Mouse (Mus musculus) cerebellum, adult 2 months (tissue): Measurements from ENCODE around the gene Jpt2. TPM values are rescaled to one million over a fixed set of nuclear protein-coding genes. Genes with fewer than 3 reads are reported as not detected.
"Not testable (repeated sequence)": the region's sequence is repeated elsewhere in the genome, so short reads cannot be mapped to it uniquely, and the experiment has no call there.

Experiments
- DNase-seq, 2 experiments: peaks; one replicate each; pipeline ENCODE4 v3.0.0; 2021
- H3K27ac ChIP-seq: fragments of 200-500 bp; 2 replicates; pipeline ENCODE4 v1.5.1; 2012; ENCODE audit warnings: low read length, control low read depth, inconsistent platforms; ENCODE audit not compliant: insufficient read depth
- H3K27me3 ChIP-seq: fragments of 200-500 bp; 2 replicates; pipeline ENCODE4 v1.6.1; 2012; ENCODE audit warnings: inconsistent platforms, mild to moderate bottlenecking, low read length, moderate library complexity; ENCODE audit not compliant: control insufficient read depth, insufficient read depth
- H3K4me1 ChIP-seq: fragments of 200-500 bp; 2 replicates; pipeline ENCODE4 v1.6.1; 2011; ENCODE audit warnings: low read length; ENCODE audit not compliant: control insufficient read depth, insufficient read depth
- H3K4me3 ChIP-seq: fragments of 200-500 bp; replicated peaks from 2 replicates; pipeline ENCODE3; 2011; ENCODE audit warnings: mild to moderate bottlenecking, low read depth, low read length, control low read depth; ENCODE audit not compliant: insufficient read depth
- CTCF ChIP-seq: fragments of 200-500 bp; IDR thresholded peaks from 2 replicates; pipeline ENCODE4 v1.5.1; 2011; ENCODE audit warnings: low read depth, mild to moderate bottlenecking, control low read depth, low read length, moderate library complexity, borderline replicate concordance; ENCODE audit not compliant: insufficient read depth
- POLR2A ChIP-seq: fragments of 200-500 bp; IDR thresholded peaks from 2 replicates; pipeline ENCODE4 v1.6.1; 2011; ENCODE audit warnings: low read length, control low read depth, borderline replicate concordance; ENCODE audit not compliant: insufficient read depth
- WGBS: fragments of 180-500 bp; shearing (Covaris S2); methylation state at CpG from one replicate; pipeline ENCODE4 v1.1.7; 2018; 5-methylcytosine and 5-hydroxymethylcytosine counted together
- polyA plus RNA-seq: library from polyadenylated mRNA; depleted of rRNA; stranded (reverse); fragments of >200 nt; gene quantifications from 2 replicates; pipeline ENCODE4 v1.2.3, GENCODE M21; 2012

Gene Jpt2
- polyA plus RNA-seq, 1 experiment: 10.6 TPM

GRCm38 (mm10) chr17:24953291-24953690, 7.2 kb downstream of the Jpt2 start:
- Histone ChIP-seq H3K4me1 (no peaks in the 10 kb centered on the region), H3K27ac (no peak overlapping the region), H3K4me3 (no peak overlapping the region), H3K27me3 (no peaks in the 10 kb centered on the region)
- no peak for DNase-seq
- TF ChIP-seq CTCF: no peak
- TF ChIP-seq POLR2A: no peak
- 93% methylated on average over 2 of the region's 2 CpGs for WGBS

DNA sequence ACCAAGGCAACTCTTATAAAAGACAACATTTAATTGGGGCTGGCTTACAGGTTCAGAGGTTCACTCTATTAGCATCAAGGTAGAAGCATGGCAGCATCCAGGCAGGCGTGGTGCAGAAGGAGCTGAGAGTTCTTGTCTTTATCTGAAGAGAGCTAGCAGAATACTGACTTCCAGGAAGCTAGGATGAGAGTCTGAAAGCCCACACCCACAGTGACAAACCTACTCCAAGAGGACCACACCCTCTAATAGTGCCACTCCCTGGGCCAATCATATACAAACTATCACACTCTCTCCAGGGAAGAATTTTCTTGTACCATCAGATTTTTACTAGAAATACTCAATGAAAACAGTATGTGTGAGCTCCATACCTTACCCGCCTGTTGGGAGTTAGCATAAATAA, 9.8 kb downstream of the Jpt2 start:
- DNase-seq: no peak
- Histone ChIP-seq H3K27me3 (no peaks in the 10 kb centered on the region), H3K4me3 (no peak overlapping the region), H3K27ac (no peak overlapping the region), H3K4me1 (no peaks in the 10 kb centered on the region)
- 84% methylated on average over 2 of the region's 2 CpGs for WGBS
- TF ChIP-seq CTCF (no peak), POLR2A (no peak)

DNA sequence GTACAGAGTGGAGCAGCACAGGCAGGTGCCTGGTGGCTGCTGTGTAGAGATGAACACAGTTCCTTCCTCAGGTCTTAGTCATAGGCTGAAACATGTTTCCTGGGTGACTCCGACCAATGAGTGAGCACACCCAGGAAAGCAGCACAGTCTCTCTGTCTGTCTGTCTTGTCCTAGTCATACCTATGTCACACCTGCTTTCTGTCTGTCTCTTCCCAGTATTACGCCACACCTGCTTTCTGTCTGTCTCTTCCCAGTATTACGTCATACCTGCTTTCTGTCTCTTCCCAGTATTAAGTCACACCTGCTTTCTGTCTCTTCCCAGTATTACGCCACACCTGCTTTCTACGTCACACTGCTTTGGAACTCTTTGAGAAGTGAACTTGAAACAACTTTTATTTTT, 12.3 kb downstream of the Jpt2 start:
- H3K4me1 ChIP-seq: no peaks in the 10 kb centered on the region
- TF ChIP-seq POLR2A (no peak), CTCF (no peak)
- WGBS: 94% methylated on average over 5 of the region's 5 CpGs
- H3K27me3 ChIP-seq: no peaks in the 10 kb centered on the region
- DNase-seq: no peak
- no peak overlapping the region for H3K27ac ChIP-seq
- no peak overlapping the region for H3K4me3 ChIP-seq

- H3K4me1 ChIP-seq, H3K27me3 ChIP-seq, DNase-seq, H3K27ac ChIP-seq, H3K4me3 ChIP-seq: not testable (repeated sequence)
- 93% methylated on average over 1 of the region's 1 CpGs for WGBS
Measured at GRCm38 (mm10) chr17:24943589-24943988, 16.9 kb downstream of the Jpt2 start.

DNA sequence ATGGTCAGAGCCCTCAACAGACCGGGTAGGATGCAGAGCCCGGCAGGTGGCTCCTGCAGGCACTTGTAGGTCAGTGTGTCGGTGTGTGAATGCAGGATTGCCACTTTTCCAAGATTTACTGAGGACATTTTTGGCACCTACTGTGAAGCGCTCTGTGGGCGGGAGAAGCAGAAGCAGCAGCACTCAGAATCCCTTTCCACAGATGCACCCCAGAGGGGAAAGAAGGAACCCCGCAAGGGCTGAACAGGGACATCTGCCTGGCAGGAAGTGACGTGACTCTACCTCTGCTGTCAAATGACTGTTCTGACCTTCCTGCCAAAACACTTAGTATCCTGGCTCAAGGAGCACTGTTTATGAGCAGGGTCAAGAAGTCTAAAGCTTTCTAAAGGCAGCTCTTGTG, 17.5 kb downstream of the Jpt2 start:
- no peak for TF ChIP-seq POLR2A
- TF ChIP-seq CTCF: no peak
- 58% methylated on average over 7 of the region's 7 CpGs for WGBS
- no peak for DNase-seq
- no peak overlapping the region for H3K4me3 ChIP-seq
- no peaks in the 10 kb centered on the region; the same call in 1 of the 2 replicates for H3K4me1 ChIP-seq
- no peak overlapping the region for H3K27ac ChIP-seq
- H3K27me3 ChIP-seq: no peaks in the 10 kb centered on the region

DNA sequence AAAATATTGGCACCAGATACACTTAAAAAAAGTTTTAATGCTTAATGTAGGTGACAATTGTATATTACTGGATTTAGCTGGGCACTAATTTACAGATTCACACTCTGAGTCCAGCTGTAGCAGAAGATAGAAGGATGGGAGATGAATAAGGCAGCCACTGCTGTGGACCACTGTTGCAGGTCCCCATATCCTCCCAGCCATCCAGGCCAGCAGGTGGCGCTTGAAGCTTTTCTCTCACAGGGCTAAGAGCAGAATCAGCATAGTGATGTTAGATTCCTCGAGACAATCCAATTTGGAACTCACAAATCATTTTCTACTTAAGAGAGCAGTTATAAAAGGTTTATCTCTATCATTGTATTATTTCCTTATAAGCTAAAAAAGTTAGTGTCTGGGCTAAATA, 18.0 kb downstream of the Jpt2 start:
- H3K27ac ChIP-seq, H3K27me3 ChIP-seq, H3K4me1 ChIP-seq, H3K4me3 ChIP-seq: not testable (repeated sequence)
- peak; percentile 55 for TF ChIP-seq CTCF
- peak; percentile 42 to 52 for DNase-seq
- 5% methylated on average over 2 of the region's 2 CpGs for WGBS

GRCm38 (mm10) chr17:24937266-24937665, 23.2 kb downstream of the Jpt2 start:
- peak overlapping the region; percentile 97 for H3K27ac ChIP-seq
- DNase-seq: no peak
- no peaks in the 10 kb centered on the region for H3K27me3 ChIP-seq
- H3K4me1 ChIP-seq: peaks cover 9% of the 10 kb centered on the region; the same call in 1 of the 2 replicates
- peak overlapping the region; percentile 93 for H3K4me3 ChIP-seq
- 39% methylated on average over 6 of the region's 6 CpGs for WGBS
- TF ChIP-seq CTCF (0 out of 2 replicates have a peak, but pooled peaks have one; percentile 2), POLR2A (no peak)

- H3K4me3 ChIP-seq: peak within 1 kb of the TSS; percentile 93
- TF ChIP-seq POLR2A: peak; percentile 97; the same call in 1 of the 2 replicates
- peak; percentile 7; the same call in 1 of the 2 replicates for TF ChIP-seq CTCF
- H3K4me1 ChIP-seq: peaks cover 11% of the 10 kb centered on the region; the same call in 1 of the 2 replicates
- WGBS: under 1% methylated on average over 78 of the region's 78 CpGs
- H3K27me3 ChIP-seq: no peaks in the 10 kb centered on the region
- peak within 1 kb of the TSS; percentile 97 for H3K27ac ChIP-seq
- peak; percentile 96 for DNase-seq
Measured at GRCm38 (mm10) chr17:24936259-24937237, 23.9 kb downstream of the Jpt2 start, which contains the start of gene Mapk8ip3. Gene Mapk8ip3, minus strand, starts transcription at chr17:24936977.
